Mouse (Mus musculus) limb, embryonic 14.5 days (tissue): ENCODE measurements at regions not wholly inside any gene's neighbourhood (a gene's known extent, or its start where the extent isn't known, plus 50 kb on each side); places are given as distances from the start of the nearest gene placed in this dataset.

ENCODE experiments used
- ATAC-seq: fragments of 200-750 bp; cut with Nextera tagmentation; 2 replicates; pipeline ENCODE4 v1.8.0; 2017; ENCODE audit warnings: low read depth, moderate number of reproducible peaks, moderate TSS enrichment; ENCODE audit not compliant: low FRiP score
- DNase-seq: peaks from one replicate; pipeline ENCODE4 v3.0.0-alpha.2; 2015; ENCODE audit warnings: low spot score
- H3K27ac ChIP-seq: fragments of 300-500 bp; sonication (generic); replicated peaks from 2 replicates; pipeline ENCODE4 v1.5.1; 2014; ENCODE audit warnings: low read depth, mild to moderate bottlenecking, low read length, moderate library complexity, mixed read lengths
- H3K27me3 ChIP-seq: fragments of 300-500 bp; sonication (generic); 2 replicates; pipeline ENCODE4 v1.6.1; 2014; ENCODE audit warnings: low read length, mixed read lengths; ENCODE audit not compliant: control insufficient read depth, insufficient read depth
- H3K36me3 ChIP-seq: fragments of 300-500 bp; sonication (generic); 2 replicates; pipeline ENCODE4 v1.6.1; 2014; ENCODE audit warnings: mild to moderate bottlenecking, low read length, moderate library complexity, mixed read lengths; ENCODE audit not compliant: control insufficient read depth, insufficient read depth
- H3K4me1 ChIP-seq: fragments of 300-500 bp; sonication (generic); 2 replicates; pipeline ENCODE4 v1.6.1; 2014; ENCODE audit warnings: antibody characterized with exemption, low read length, mixed read lengths; ENCODE audit not compliant: control insufficient read depth, insufficient read depth
- H3K4me2 ChIP-seq: fragments of 300-500 bp; sonication (generic); replicated peaks from 2 replicates; pipeline ENCODE4 v1.6.1; 2014; ENCODE audit warnings: low read depth, mild to moderate bottlenecking, low read length, moderate library complexity; ENCODE audit not compliant: severe bottlenecking
- H3K4me3 ChIP-seq: fragments of 300-500 bp; sonication (generic); replicated peaks from 2 replicates; pipeline ENCODE4 v1.5.1; 2014; ENCODE audit warnings: low read length
- H3K9ac ChIP-seq: fragments of 300-500 bp; sonication (generic); 2 replicates; pipeline ENCODE4 v1.6.1; 2014; ENCODE audit warnings: mild to moderate bottlenecking, low read depth, low read length, moderate library complexity; ENCODE audit not compliant: severe bottlenecking
- H3K9me3 ChIP-seq: fragments of 300-500 bp; sonication (generic); 2 replicates; pipeline ENCODE4 v1.6.1; 2016; ENCODE audit warnings: low read length; ENCODE audit not compliant: control insufficient read depth
- POLR2A ChIP-seq: fragments of 200-500 bp; IDR thresholded peaks from 2 replicates; pipeline ENCODE4 v1.8.0; 2012; ENCODE audit warnings: inconsistent platforms, mild to moderate bottlenecking, moderate library complexity, borderline replicate concordance; ENCODE audit not compliant: insufficient read depth, insufficient read length; ENCODE audit errors: extremely low read depth
- WGBS: fragments of 180-500 bp; shearing (Covaris S2); extraction: QIAGEN DNeasy Blood & Tissue Kit; methylation state at CpG from one replicate; pipeline ENCODE4 v1.1.7; 2014; 5-methylcytosine and 5-hydroxymethylcytosine counted together

DNA sequence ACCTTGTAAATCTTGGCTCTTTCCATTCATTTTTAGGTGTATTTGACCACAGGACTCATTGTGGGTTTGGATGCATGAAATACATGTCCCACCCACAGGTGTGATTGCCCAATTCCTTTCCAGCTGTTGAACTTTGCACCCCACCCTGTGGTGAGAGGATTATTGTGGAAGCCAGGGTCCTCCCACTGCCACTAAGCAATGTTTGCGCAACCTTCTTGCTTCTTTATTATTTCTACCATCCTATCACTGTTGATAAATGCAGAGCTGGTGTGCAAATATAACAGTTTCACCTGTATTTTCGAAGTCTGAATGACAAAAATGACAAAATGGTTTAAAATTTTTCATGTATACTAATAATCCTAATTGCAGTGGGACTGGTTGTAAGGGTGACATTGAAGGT is 315.9 kb upstream of the Vwc2 start:
- H3K36me3 ChIP-seq = no peaks in the 10 kb centered on the region
- 69% methylated on average over 2 of the region's 2 CpGs for WGBS
- no peaks in the 10 kb centered on the region for H3K27me3 ChIP-seq
- no peak overlapping the region for H3K27ac ChIP-seq
- no peaks in the 10 kb centered on the region for H3K9me3 ChIP-seq
- DNase-seq = no peak
- no peak overlapping the region for H3K4me3 ChIP-seq
- no peak overlapping the region for H3K4me2 ChIP-seq
- no peak overlapping the region for H3K9ac ChIP-seq
- no peaks in the 10 kb centered on the region for H3K4me1 ChIP-seq
- TF ChIP-seq POLR2A = no peak
- no peak for ATAC-seq

- TF ChIP-seq POLR2A = no peak
- 54% methylated on average over 3 of the region's 3 CpGs for WGBS
- H3K27ac ChIP-seq = no peak overlapping the region
- H3K36me3 ChIP-seq = no peaks in the 10 kb centered on the region
- ATAC-seq (no peak), DNase-seq (no peak)
- H3K9ac ChIP-seq = no peak overlapping the region
- H3K4me3 ChIP-seq = no peak overlapping the region
- no peaks in the 10 kb centered on the region for H3K4me1 ChIP-seq
- no peaks in the 10 kb centered on the region for H3K27me3 ChIP-seq
- H3K9me3 ChIP-seq = no peaks in the 10 kb centered on the region
- H3K4me2 ChIP-seq = no peak overlapping the region
Observed at GRCm38 (mm10) chr11:10840191-10840590, 273.8 kb upstream of the Vwc2 start.

- H3K9ac ChIP-seq = no peak overlapping the region
- 70% methylated on average over 4 of the region's 4 CpGs for WGBS
- no peak overlapping the region for H3K4me2 ChIP-seq
- ATAC-seq (peak; percentile 63), DNase-seq (peak; percentile 18)
- TF ChIP-seq POLR2A = no peak
- H3K4me3 ChIP-seq = no peak overlapping the region
- no peaks in the 10 kb centered on the region for H3K9me3 ChIP-seq
- no peaks in the 10 kb centered on the region for H3K27me3 ChIP-seq
- H3K4me1 ChIP-seq = no peaks in the 10 kb centered on the region
- H3K36me3 ChIP-seq = no peaks in the 10 kb centered on the region
- H3K27ac ChIP-seq = no peak overlapping the region
Observed at GRCm38 (mm10) chr11:10841083-10841482, 272.9 kb upstream of the Vwc2 start.

- Histone ChIP-seq H3K4me1 (no peaks in the 10 kb centered on the region), H3K27me3 (no peaks in the 10 kb centered on the region), H3K9me3 (no peaks in the 10 kb centered on the region), H3K9ac (no peak overlapping the region), H3K36me3 (no peaks in the 10 kb centered on the region), H3K4me3 (no peak overlapping the region), H3K4me2 (no peak overlapping the region), H3K27ac (no peak overlapping the region)
- DNase-seq = no peak
- 66% methylated on average over 2 of the region's 2 CpGs for WGBS
- TF ChIP-seq POLR2A = no peak
- ATAC-seq = no peak
Observed at GRCm38 (mm10) chr11:10872267-10872666, 241.8 kb upstream of the Vwc2 start.

GRCm38 (mm10) chr11:10893302-10893701 is 220.7 kb upstream of the Vwc2 start:
- DNase-seq = no peak

DNA sequence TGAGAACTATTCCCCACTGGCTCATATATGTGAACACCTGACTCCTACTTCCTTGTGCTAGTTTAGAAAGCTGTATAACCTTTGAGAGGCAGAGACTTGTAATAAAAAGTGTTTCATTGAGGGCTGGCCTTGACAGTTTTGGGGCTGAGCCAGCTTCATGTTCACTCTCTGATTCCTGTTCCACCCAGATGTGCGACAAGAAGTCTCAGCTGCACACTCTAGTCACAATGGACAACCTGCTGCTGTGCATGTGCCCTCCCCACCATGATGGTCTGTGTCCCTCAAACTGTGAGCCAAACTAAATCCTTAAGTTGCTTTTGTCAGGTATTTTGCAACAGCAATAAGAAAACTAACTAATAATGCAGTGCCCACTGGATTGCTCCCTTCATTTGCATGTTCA is 190.0 kb upstream of the Vwc2 start:
- peak; percentile 4 for DNase-seq
- Histone ChIP-seq H3K4me2 (no peak overlapping the region), H3K36me3 (no peaks in the 10 kb centered on the region), H3K9me3 (no peaks in the 10 kb centered on the region), H3K27ac (no peak overlapping the region), H3K27me3 (no peaks in the 10 kb centered on the region), H3K4me3 (no peak overlapping the region), H3K4me1 (no peaks in the 10 kb centered on the region), H3K9ac (no peak overlapping the region)
- TF ChIP-seq POLR2A = no peak
- WGBS = 62% methylated on average over 1 of the region's 1 CpGs
- no peak for ATAC-seq

More at GRCm38 (mm10) chr11:10893302-10893701, 220.7 kb upstream of the Vwc2 start:
- no peak for TF ChIP-seq POLR2A
- H3K27me3 ChIP-seq = no peaks in the 10 kb centered on the region
- H3K27ac ChIP-seq = no peak overlapping the region
- WGBS = 38% methylated on average over 3 of the region's 3 CpGs
- H3K9ac ChIP-seq = no peak overlapping the region
- H3K4me1 ChIP-seq = no peaks in the 10 kb centered on the region
- no peak for ATAC-seq
- H3K36me3 ChIP-seq = no peaks in the 10 kb centered on the region
- no peak overlapping the region for H3K4me3 ChIP-seq
- H3K9me3 ChIP-seq = no peaks in the 10 kb centered on the region
- no peak overlapping the region for H3K4me2 ChIP-seq
